ENCODE assay signal across 22 mouse cellular contexts in the genomic region with DNA sequence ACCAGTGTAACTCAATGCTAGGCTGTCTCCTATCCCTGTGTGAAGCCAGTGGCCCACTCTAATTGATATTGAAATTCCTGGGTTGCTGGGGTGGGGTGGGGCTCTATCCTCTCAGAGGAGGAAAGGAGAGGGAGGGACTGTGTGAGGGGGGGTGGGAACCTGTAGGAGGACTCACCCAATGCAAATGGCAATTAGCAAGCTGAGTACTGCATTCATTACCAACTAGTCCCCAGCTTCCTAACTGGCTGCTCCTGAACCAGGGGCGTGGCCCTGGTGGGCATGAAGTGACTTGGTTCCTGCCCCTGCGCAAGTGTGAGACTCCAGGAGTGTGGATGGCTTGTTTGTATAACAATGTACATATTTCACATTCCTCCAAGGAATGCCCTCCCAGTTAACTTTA.
A peak's percentile ranks its signal among the peaks of the same experiment; 100 is the strongest.
DNase-seq lines count a peak whose midpoint lies in the region; ATAC-seq and TF ChIP-seq lines count a peak whose summit lies in the region.
"Had no signal": no experiment of that assay in that cellular context is flagged by ENCODE, and none has a peak within 500 bp of the region (broad histone marks: within the 10 kb centered on the region; RNA-seq: fewer than 3 reads in every experiment).

No protein-coding gene starts in this region.

- ATAC-seq in lung, embryonic 15.5 days (ENCODE audit: borderline replicate concordance, extremely low read depth, low FRiP score, low TSS enrichment): peak; percentile 64
- no peak for ATAC-seq in forebrain, embryonic 12.5 days (ENCODE audit: low FRiP score)
- ATAC-seq: forebrain, embryonic 15.5 days; hindbrain, postnatal 0 days had no signal

- no peak for DNase-seq in lung, adult 2 months
- peak; percentile 5 for DNase-seq in retina, postnatal 1 day
- DNase-seq in retina, embryonic 14.5 days (ENCODE audit: low spot score): no peak
- peak; percentile 96 for DNase-seq in R1 (ENCODE audit: low read depth, low spot score)
- no peak for DNase-seq in cerebellum, adult 9-11 months
- DNase-seq: adrenal gland, adult 2 months; adrenal gland, postnatal 25 days; cerebellum, adult 18-20 months; cerebellum, postnatal 10 days; gastrocnemius, postnatal 14 days; heart, adult 2 months; heart, postnatal 14 days had no signal

- no peak for TF ChIP-seq CTCF in lung, adult 2 months (IDR thresholded peaks at IDR 0.05; ENCODE audit: insufficient read depth, low read length)

- no peak for TF ChIP-seq POLR2A in lung, adult 2 months (IDR thresholded peaks at IDR 0.05; ENCODE audit: borderline replicate concordance, extremely low read depth, low read depth, low read length)

- H3K4me2 ChIP-seq in lung, embryonic 15.5 days: no peak overlapping the region
- H3K4me2 ChIP-seq in forebrain, embryonic 12.5 days: no peak overlapping the region
- H3K4me2 ChIP-seq: forebrain, embryonic 15.5 days; heart, embryonic 11.5 days; heart, embryonic 15.5 days; hindbrain, embryonic 13.5 days had no signal

- H3K4me1 ChIP-seq in lung, embryonic 15.5 days: no peaks in the 10 kb centered on the region
- no peaks in the 10 kb centered on the region for H3K4me1 ChIP-seq in lung, adult 2 months (ENCODE audit: control insufficient read depth, insufficient read depth, low read length)
- H3K4me1 ChIP-seq in forebrain, embryonic 12.5 days: no peaks in the 10 kb centered on the region
- H3K4me1 ChIP-seq: embryonic facial prominence, embryonic 10.5 days; forebrain, embryonic 10.5 days; forebrain, embryonic 15.5 days; heart, embryonic 15.5 days; hindbrain, embryonic 13.5 days had no signal

- H3K9me3 ChIP-seq in lung, embryonic 15.5 days: no peaks in the 10 kb centered on the region
- no peaks in the 10 kb centered on the region for H3K9me3 ChIP-seq in forebrain, embryonic 12.5 days
- H3K9me3 ChIP-seq: embryonic facial prominence, embryonic 10.5 days; forebrain, embryonic 10.5 days; forebrain, embryonic 15.5 days; G1E; heart, embryonic 15.5 days; hindbrain, embryonic 13.5 days had no signal

- H3K27ac ChIP-seq in lung, embryonic 15.5 days: no peak overlapping the region
- no peak overlapping the region for H3K27ac ChIP-seq in forebrain, embryonic 12.5 days
- H3K27ac ChIP-seq: embryonic facial prominence, embryonic 10.5 days; forebrain, embryonic 10.5 days; forebrain, embryonic 15.5 days; heart, adult 2 months; heart, embryonic 15.5 days; hindbrain, embryonic 13.5 days; hindbrain, postnatal 0 days had no signal

- H3K27me3 ChIP-seq in lung, embryonic 15.5 days: no peaks in the 10 kb centered on the region
- H3K27me3 ChIP-seq in forebrain, embryonic 12.5 days: no peaks in the 10 kb centered on the region
- H3K27me3 ChIP-seq: forebrain, embryonic 15.5 days; heart, embryonic 15.5 days; hindbrain, embryonic 13.5 days had no signal

- no peak overlapping the region for H3K4me3 ChIP-seq in lung, embryonic 15.5 days
- H3K4me3 ChIP-seq in lung, adult 2 months (replicated peaks; ENCODE audit: extremely low read depth, low read depth, low read length): no peak overlapping the region
- H3K4me3 ChIP-seq in forebrain, embryonic 12.5 days (replicated peaks): no peak overlapping the region
- H3K4me3 ChIP-seq: embryonic facial prominence, embryonic 10.5 days; forebrain, embryonic 10.5 days; forebrain, embryonic 15.5 days; heart, adult 2 months; heart, embryonic 15.5 days; hindbrain, embryonic 13.5 days had no signal

- WGBS in lung, embryonic 15.5 days: 44% methylated on average over 2 of the region's 2 CpGs
- 48% methylated on average over 2 of the region's 2 CpGs for WGBS in lung, adult 2 months
- WGBS in forebrain, embryonic 12.5 days: 50% methylated on average over 2 of the region's 2 CpGs

- H3K36me3 ChIP-seq in lung, embryonic 15.5 days: no peaks in the 10 kb centered on the region
- no peaks in the 10 kb centered on the region for H3K36me3 ChIP-seq in forebrain, embryonic 12.5 days (replicated peaks)
- H3K36me3 ChIP-seq: embryonic facial prominence, embryonic 10.5 days; forebrain, embryonic 10.5 days; forebrain, embryonic 15.5 days; G1E; heart, embryonic 15.5 days; hindbrain, embryonic 13.5 days had no signal

- H3K9ac ChIP-seq in lung, embryonic 15.5 days: no peak overlapping the region
- no peak overlapping the region for H3K9ac ChIP-seq in forebrain, embryonic 12.5 days
- H3K9ac ChIP-seq: forebrain, embryonic 15.5 days; heart, embryonic 15.5 days; hindbrain, embryonic 13.5 days had no signal

Comparison
In these comparisons a context has a peak if more than half of its experiments do, and no peak if none do; other contexts are left out.
1. DNase-seq: peak in retina, postnatal 1 day (single experiment) and R1 (single experiment); none in lung, adult 2 months (single experiment), retina, embryonic 14.5 days (single experiment) and cerebellum, adult 9-11 months (single experiment).